Mouse (Mus musculus) liver (tissue): ENCODE measurements at regions not wholly inside any gene's neighbourhood (a gene's known extent, or its start where the extent isn't known, plus 50 kb on each side); places are given as distances from the start of the nearest gene placed in this dataset.
"Not testable (repeated sequence)": the region's sequence is repeated elsewhere in the genome, so short reads cannot be mapped to it uniquely, and the experiment has no call there.

ENCODE experiments used
- DNase-seq: peaks from one replicate; pipeline ENCODE4 v3.0.0-alpha.2; 2020; ENCODE audit warnings: mixed read lengths

DNA sequence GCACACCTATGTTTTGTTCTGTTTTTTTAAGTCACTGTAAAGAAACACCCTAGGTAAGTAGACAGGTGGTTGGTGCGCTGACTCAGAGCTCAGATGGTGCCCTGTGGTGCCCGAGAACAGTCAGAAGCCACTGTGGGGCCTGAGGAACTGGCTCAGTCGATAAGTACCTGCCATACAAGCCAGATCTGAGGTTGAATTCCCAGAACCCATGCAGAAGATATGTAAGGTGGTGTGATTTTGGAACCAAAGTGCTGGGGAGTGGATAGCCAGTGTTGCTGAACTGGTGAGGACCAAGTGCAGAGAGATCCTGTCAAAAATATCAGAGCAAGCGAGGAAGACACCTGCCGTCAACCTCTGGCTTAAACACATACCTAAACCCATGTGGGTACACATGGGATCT is 65.4 kb downstream of the Chst1 start:
- no peak for DNase-seq

DNA sequence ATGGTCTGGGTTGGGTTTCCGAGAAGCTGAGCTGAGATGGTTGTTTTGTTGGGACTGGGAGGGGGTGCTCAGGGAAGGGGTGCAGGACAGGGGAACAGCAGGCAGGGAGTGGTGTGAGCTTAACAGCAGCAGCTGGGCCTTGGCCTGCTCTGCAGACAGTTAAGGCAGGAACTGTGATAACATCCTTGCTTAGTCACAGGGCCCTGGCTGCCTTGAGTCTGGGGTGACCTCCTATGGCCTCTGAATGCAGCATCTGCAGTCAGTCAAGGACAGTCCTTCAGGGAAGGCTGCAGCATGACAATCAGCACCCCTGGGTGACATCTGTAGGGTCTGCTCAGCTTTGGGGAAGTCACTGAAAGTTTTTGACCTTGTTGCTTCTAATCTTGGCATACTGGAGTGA is 67.7 kb downstream of the Chst1 start:
- DNase-seq, result peak; percentile 48

DNA sequence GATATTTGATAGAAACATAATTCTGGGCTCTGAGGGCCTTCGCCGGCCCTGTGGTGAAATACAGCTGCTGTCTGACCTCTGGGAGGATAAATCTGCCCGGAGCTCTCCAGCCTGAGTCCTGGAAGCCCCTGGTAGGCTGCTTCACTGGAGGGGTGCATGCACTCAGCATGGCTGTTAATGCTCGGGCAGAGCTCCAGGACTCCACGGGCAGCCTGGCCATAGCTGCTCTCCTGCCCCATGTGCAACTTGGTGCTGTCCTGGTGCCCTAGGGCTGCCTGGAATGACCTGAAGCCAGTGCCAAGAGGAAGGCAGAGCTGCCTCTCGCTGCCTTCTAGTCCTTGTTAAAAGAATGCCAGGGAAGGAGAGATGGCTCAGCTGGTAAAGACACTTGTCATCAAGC is 68.2 kb downstream of the Chst1 start:
- DNase-seq, result no peak

DNA sequence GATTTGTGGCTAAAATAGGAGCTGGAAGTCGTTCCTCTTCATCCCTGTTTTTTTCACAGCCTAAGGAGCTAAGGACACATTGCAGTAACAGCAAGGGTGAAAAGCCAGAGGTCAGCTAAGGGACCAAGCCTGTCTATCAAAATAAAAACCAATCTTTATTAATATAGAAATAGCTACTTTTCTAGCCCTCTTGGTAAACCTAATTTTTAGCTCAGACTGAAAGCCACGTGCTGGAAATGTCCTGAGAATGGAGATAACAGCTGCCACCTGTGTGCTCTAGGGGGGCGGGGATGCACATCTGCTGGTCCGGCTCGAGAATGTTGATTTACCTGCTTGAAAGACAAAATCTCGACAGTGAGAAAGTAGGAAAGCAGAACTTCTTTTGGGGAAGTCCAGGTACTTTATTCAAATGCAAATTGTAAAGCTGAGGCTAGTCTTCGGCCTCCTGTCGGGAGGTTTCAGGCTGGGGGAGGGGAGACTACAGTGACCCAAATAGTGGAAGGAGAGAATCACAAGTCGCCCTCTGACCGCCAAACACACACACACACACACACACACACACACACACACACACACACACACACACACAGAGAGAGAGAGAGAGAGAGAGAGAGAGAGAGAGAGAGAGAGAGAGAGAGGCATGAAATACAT is 70.0 kb downstream of the Chst1 start:
- DNase-seq, result not testable (repeated sequence)

DNA sequence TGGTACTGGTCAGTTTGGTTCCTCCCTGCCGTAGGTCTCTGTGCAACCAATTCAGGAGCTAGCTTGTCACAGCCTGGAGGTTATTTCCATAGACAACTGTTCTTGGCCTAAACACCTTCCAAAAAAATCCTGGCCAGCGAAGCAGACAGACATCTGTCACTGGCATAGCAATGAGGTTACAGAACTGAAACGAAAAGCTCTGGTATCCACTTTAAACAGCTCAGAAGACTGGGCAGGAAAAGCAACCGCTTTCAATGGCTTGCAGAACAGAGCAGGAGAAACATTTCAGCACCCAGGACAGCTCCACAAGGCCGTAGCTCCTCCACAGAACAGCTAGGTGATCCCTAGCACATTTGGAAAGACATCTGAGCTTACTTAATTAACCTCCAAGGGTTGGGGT is 72.1 kb downstream of the Chst1 start:
- DNase-seq, result peak; percentile 67

DNA sequence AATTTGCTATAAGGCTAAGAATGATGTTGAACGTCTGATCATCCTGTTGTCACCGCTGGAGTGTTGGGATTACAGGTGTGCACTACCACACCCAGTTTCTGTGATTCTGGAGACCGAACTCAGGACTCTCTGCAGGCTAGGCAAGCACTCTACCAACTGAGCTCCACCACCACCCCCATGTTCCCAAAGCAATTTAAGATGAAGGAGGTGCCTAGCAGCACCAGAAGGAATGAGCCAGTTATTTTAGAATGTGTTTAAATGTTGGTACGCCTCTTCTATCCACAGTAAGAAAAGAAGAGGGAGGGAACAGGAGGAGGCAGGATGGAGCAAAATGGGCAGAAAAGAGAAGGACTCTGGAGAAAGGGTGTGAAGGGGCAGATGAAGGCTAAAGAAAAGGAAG is 72.6 kb downstream of the Chst1 start:
- DNase-seq, result no peak

DNA sequence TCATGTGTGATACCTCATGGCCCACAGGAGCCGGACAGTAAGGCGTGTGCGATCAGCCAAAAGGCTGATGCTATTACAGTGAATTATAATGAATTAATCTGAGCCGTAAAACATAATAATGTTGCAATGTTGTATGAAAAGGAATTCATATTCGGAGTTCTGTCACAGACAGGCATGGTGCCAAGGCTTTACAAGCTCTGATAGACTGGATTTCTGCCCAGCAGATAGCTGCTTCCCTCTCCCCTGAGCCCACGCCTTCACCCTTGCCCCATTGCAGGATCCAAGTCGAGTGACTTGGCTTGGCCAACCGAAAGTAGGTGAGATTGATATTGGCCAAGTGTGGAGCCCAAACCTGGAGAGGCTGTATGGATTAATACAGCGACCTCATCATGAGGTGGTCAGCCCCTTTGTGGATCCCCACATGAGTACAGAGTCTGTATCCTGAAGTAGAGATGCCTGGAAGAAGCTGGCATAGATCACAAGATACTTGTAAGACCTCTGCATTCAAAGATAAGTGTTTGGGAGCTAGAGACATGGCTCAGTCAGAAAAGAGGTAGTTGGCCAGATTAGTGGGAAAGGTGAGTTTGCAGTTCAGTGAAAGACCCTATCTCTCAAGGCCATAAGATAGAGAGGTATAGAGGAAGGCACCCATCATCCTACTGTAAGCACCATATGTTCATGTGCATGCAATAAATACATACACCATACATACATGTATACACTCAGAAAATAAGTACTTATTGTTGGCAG is 73.7 kb downstream of the Chst1 start:
- DNase-seq, result no peak

DNA sequence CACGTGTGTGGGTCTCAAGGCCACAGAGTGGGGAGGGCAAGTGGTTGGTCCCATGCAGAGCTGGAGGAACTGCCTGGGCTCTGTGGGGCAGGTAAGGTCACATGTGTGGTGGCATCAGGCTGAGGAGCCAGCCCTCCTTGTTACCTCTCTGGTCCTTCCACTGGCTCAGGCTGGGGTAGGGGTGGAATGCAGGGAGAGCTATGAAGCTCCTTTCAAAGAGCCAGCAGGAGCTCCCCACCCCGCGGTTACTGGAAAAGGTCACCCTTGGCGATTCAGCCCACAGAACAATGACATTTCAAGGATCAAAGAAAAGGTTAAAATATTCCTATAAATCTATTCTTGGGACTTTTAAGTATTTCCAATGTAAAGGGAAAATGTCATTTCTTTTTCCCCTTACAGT is 74.4 kb downstream of the Chst1 start:
- no peak for DNase-seq

DNA sequence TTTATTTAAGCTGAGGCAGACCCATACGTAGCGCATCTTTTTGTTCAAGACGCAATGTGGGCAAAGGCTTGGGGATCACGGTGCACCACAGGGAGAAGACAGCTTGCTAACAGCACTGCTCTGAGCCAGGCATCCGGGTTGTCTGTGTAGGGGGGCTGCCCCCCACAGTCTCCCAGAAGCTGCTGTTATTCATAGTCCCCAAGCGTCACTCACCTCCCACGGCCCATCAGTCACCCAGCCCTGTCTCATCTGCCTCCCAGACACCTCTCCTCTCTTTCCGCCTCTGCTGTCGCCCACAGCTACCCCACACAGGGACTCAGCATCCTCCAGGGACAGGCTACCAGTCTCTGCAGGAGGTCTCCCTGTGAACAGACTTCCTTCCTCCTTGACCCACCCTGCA is 75.7 kb downstream of the Chst1 start:
- DNase-seq, result no peak

DNA sequence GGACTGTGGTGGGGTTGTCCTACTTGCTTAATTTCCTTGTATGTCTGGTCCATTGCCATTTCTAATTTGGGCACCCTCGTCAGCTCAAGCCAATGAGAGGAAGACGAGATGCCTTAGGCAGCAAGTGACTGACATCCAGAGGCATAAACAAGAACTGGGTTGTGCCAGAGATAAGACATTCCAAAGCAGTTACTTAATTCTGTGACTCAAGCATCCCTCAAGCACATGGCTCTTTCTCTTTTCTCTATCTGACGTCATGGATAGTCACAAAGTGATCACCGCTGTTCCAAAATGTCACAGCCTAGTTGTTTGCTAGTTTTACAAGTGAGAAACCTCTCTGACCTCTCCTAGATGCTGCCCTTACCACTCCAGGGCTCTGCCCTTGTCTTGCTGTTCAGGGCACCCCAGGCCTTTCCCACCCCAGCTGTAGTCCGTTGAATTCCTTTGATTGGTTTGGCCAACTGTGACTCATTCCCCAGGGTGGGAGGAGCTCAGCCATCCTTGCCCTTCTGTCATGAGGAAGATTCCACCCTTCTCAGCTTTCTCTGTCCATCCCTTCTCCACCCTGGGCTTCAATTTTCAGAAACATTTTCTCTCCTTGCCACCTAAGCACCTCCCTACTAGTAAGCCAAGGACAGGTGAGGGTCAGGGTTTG is 78.9 kb downstream of the Chst1 start:
- no peak for DNase-seq

DNA sequence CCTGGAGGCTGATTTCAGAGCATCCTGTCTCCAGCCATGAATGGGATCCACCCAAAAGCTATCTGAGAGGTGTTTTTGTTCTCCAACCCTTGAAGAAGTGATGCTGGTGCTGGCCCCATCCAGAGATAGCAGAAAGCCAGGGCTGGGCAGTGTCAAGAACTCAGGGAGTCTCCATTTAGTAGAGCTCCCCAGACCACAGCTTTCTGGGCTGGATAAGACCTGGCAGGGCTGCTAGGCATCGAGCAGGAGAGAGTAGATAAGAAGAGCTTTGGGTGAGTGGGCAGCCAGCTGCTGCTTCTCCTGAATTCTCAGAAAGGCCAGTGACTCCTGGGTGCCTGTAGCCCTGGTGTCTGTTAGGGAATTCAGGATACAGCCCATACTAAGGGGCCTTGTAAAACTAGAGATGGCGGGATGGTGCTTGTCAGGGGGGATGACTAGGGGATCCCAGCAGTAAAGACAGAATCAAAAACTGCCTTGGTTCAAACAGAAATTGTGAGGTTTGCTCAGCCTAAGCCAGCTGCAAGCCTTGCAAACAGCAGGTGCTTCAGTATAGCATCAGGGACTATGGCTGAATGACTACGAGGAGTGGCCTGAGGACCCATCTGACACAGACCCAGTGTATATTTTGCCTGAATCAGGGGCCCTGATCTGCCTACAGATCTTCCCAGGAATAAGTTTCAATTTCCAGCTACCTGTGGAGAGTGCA is 79.6 kb downstream of the Chst1 start:
- peak; percentile 39 for DNase-seq

DNA sequence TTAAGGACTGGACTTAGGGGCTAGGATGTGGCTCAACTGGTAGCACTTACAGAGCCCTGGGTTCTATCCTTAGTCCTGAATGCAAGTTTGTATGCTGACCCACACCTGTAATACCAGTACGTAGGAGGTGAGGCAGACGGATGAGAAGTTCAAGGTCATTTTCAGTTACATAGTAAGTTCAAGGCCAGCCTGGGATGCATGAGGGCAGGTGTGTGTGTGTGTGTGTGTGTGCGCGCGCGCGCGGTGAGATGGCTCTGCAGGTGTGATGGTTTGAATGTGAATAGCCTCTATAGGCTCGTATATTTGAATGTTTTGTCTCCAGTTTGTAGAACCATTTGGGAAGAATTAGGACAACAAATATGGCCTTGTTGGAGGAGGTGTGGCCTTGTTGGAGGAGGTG is 82.7 kb downstream of the Chst1 start:
- no peak for DNase-seq

DNA sequence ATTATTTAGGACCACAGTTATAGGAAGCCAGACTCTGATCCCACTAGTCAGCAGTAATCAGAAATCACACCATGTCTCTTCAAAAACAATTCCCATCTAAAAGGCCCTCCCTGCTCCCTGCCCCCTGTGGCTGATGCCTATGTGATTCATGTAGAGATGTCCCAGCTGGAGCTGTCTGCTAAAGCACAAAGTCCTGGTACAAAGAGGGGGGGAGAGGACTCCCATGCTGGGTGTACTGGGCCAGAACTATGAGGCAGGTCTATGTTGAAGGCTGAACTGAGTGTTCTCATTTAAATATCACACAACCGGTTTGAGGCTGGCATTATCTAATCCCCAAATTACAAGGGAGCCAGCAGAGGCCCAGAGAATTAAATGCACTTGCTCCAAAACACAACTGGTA is 88.2 kb downstream of the Chst1 start:
- DNase-seq, result no peak

DNA sequence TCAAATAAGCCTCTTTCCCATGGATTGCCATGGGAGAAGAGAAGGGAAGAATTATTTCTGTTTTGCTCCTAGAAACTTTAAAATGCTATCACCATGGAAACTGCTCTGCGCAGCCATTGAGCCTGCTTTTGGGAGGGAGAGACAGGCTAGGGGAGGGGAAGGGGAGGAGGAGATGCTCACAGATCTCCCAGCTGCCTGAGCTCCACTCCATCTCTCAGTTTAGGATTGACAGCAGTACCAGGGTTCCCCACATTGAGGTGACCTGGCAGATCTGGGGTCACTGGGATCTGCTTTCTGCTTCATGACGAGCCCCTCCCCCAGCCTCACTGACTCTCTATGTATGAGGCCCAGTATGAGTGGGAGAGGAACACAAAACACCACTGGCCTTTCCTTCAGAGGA is 89.7 kb downstream of the Chst1 start:
- no peak for DNase-seq

DNA sequence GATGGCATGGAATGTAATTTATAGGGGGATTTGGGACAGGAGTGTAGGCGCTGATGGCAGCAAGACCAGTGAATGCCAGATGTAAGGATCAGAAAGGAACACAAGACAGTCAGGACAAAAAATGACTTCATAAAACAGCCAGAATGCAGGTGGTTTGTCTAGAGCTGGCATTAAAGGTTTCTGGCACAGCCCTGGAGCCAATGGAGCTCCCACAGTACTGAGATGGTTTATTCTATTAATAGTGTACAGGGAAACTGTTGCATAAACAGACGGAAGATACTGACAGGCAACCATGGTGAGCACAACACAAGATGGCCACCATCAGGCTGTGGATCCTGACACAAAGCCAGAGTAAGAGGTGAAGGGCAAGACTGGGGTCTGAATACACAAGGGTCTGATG is 90.8 kb downstream of the Chst1 start:
- DNase-seq, result no peak

DNA sequence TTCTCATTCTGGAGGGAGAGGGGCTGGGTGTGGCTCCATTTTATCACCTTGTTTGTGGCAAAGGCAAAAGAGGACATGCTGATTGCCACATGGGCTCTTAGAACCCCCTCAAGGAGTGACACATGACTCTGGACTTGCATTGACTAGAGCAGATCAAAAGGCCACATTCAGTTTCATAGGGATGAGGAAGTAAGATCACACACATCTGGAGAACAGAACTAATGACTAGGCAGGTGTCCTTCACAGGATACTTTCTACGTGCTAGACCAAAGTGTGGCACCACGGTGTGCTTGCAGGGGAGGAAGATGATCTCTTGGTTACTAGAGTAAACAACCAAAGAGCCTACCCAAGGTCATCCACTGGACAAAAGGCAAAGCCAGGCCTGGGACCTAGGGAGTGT is 91.9 kb downstream of the Chst1 start:
- DNase-seq, result no peak

DNA sequence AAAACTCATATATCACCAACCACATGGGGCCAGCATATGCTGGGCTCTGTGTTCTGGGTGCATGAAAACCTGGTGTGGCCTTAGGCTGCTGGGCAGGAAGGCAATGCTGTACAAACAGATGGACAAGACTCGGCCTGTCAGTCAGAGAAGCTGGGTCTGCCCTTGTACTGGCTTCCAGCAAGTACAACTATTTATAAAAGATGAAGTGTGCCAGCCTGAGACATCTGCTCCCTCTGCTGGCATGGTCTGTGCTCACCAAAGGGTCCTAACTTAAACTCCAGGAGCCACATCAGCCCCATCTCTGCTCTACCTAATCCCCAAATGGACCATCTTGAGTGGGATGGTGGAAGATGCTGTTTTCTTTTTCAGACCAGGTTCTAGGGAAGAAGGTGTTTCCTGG is 93.1 kb downstream of the Chst1 start:
- no peak for DNase-seq

DNA sequence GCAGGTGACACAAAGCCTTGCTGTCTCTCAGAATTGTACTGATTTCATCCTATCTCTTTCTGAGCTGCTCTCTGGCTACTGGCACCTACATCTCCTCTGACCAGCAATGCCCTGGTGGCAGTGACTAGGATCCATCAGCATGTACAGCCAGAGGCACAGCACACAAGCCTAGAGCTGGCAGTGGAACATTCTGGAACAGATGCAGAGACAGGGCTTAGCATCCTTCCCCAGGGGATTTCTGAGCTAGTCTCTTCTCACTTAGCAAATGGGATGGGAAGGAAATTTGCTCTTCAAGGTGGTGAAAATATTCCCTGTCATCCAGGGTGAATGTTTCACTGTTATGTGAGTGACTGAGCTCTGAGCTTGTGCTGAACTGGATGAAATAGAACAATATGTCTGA is 93.5 kb downstream of the Chst1 start:
- no peak for DNase-seq

DNA sequence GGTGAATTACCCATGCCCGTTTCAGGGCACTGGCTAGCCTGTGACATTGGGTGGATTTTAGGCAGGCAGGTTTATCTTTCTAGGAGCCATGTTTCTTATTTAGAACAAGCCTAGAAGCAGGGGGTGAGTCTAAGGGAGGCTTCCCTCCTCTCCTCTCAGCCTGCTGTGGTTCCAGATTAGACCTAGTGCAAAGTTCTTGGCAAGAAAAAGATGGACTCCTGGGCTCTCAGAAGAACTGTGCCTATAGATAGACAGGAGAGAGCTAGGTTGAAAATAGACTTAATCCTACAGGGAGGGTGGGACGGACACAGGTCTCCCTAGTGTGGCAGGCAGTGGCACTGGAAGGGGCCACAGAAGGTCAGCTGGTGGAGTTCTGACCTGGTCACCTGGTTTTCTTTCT is 95.3 kb downstream of the Chst1 start:
- DNase-seq, result no peak

DNA sequence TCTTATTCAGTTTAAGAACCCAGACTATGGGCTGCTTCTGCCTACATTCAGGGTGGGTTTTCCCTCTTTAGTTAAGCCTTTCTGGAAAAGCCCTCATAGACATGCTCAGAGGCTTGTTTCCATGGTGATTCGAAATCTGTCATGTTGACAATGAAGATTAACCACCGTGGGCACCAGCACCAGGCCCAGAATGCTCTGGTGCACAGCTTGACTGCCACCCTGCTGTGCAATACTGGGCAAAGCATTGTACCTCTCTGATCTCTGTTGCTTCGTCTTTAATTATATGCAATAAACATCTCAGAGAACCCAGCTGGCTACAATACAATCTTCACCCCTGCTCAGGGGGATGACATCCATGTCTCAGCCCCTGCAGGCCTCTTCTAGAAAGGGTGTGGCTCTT is 96.4 kb downstream of the Chst1 start:
- no peak for DNase-seq

DNA sequence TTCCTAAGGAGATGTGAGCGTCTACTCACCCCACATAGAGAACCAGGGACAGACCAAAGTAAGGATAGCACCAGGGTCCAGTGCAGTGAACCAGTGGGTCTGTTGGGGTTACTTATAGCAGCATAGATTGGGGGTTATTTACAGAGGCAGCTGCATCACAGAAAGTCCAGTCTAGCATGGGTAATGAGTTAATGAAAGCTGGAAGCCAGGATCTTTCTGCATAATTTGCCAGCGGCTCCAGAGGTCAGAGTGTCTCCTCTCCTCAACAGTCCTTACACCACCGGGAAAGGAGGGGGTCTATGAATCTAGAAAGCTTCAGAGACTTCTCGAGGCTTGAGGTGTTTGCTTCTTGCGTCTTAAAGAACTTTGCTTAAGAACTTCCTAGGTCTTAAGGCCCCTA is 98.2 kb downstream of the Chst1 start:
- DNase-seq, result no peak

DNA sequence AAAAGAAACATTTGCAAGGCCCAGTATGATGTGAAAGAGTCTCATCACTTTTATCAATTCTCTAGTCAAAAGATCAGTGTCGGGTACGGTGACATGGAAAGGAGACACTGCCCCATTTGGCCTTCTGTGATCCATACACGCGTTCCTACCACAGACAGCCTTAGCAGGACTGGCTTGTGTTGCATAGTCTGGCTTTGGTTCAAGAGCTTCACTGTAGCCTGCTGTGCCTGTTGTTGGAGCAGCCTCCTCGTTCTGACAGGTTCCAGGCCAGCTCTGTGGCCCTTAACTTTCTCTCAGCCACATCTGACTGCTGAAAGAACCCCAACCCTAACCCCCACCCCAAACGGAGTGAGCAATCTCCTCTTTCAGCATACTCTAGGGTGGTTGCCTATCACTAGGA is 99.9 kb downstream of the Chst1 start:
- DNase-seq, result no peak

DNA sequence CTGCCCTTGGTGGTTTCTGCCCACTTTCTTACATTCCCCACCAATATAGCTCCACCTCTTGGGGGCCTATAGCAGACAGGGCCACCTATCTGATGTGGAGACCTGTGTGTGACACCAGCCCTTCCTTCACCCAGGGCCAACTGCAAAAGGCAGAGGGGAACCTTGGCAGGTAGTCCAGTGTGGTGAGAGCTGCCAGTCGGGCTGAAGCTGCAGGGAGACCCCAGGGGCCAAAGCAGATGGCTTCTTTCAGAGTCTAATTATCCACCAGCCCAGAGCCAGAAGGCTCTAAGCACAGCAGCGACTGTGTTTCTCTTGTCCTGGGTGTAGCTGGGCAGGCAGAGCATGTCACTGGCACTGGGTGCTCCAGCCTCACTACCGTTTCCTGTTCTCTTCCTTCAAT is 104.5 kb downstream of the Chst1 start:
- DNase-seq, result no peak

DNA sequence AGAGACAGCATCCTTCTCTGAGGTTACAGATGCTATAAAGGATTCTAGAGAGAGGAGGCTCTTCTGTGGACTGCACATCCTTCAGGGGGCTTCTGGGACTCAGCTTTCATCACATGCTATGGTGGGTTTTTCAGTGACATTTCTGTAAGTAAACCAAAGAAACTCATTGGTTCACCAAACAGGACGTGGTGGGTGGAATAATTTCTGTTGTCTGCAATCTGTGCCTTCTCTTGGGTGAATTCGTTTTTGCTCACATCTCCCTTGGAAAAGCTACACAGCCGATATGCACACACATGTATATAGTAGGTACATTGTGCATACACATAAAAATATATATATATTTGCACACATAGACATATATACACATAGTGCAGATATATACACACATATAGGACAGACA is 110.2 kb downstream of the Chst1 start:
- DNase-seq, result no peak
